Mouse (Mus musculus): ENCODE data around the gene Sec23b. TPM values are rescaled to one million over a fixed set of nuclear protein-coding genes. Genes with fewer than 3 reads are reported as not detected.

Gene Sec23b
- polyA plus RNA-seq (2012; rRNA removed): 84.8 and 90.9 TPM in 2 replicates

DNA sequence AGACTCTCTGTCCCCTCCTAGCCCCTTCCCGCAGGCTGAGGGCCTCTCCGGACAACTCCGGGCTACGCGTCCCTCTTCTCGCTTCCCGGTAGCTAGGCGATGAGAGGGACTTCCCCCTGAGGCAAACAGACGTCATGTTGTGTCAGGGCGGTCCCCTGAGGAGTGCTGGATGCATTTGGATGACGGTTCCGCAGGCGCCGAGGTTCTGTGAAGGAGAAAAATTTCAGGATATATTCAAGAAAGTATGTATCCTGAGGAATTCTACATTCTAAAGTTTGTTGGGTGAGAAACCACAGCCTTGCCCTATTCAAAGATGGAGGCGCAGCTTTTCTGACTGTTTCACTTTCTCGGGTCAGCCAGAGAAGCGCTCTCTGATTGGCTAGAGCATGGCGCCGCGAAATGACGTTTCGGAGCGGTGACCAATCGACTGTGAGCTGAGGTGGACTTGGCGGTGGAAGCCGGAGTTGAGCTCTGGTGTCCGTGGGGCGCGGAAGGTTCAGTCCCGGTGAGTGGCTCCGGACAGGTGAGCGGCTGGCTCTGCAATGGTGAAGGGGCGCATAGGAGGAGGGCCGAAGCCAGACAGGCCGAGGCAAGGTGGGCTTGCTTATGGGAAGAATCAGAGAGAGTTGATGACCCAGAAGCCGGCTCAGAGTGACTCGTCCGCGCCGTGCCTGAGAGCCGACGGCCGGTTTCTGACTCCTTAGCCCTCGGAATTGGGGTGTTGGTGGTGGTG lies at the start of gene Sec23b:
Gene Sec23b, plus strand, starts transcription at position 410 of the 733 bp plus-strand sequence.

DNA sequence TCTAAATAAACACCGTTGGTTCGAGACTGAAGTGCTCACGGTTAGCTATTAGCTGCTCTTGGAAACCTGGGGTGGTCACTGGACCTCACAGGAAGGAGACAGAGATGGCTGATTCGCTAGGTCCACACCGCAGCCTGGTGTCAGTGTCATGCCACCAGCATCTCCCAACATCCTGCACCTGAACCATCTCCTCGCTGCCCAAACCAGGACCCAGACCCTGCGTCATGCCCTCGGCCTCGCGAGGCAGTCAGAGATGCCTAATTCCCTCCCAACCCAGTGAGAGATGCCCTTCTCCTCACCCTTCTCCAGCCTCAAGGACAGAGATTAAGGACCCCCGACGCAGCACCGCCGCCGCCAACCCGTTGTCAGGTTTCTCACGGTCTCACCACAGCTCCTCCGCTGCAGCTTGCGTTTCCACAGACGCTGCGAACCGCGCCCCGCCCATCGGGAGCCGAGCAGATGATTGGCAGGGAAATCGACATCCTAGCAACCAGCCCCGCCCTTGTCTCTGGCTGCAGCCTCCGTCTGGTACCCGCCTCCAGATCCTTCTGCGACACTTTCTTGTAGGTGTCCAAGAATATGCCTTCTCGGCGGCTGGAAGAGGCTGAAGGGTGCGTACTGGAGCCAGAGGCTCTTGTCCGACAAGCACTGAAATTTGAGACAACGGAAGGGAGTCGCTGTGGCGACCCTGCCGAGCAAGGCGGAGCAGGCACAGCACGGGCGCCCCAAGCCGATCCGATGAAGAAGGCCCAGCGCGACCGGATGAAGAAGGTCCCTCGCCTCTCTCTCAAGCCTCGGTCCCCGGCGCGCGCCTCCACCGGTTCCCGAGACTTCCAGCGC lies 28.8 kb upstream of the Sec23b start, which contains the start of the genes Dzank1 and Polr3f:
Gene Dzank1, minus strand, starts transcription at position 434 of the 840 bp plus-strand sequence.
Gene Polr3f, plus strand, starts transcription at position 738 of the 840 bp plus-strand sequence.

DNA sequence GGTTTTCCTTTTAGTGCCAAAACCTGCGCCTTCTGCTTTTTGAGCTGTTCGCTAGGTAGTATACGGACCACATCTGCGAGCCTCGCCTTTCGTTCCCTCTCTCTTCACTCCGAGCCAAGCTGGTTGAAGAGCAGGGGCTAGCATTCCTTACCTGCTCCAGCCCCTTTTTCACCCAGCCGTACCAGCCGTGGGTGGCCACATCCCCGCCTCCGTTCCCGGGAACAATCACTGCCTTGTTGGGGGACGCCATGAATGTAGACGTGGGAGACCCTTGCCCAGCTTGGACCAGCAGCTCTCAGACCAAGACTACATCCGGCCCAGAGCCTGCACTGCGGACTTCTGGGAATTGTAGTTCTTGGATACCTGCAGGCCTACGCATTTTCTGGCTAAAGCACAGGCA lies 5.5 kb upstream of the Sec23b start, which contains the start of gene Rbbp9:
Gene Rbbp9, minus strand, starts transcription at position 341 of the 400 bp plus-strand sequence.

DNA sequence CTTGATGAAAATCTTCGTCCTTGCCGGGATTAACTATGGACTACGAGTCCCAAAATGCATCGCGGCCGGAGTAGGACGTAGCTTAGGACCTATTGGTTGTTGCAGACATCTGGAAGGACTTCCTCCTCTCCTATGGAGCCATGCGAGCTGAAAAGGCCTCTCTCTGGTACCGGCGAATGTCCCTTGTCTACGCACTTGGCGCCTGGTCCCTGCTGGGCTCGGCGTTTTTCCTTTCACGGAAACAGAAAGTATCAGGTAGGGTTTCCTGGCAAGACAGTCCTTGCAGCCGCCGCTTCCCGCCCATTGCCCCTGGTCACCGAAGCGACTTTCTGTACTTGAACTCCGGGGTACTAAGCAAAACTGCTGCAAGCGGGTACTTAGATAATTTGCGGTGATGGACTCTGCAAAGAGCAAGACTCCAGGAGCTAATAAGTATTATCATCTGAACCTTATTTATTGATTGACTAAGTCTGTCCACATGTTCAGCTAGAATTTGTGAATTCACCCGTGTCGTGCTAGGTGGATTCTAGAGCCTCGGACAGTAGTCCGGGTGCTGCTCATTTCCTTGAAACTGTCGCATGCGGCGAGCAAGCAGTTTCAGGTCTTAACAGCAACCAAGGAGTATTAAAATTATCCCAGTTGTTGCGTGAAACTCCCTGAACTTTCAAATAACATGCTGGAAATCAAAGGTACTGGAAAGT lies 38.1 kb downstream of the Sec23b start, which contains the start of gene Smim26:
Gene Smim26, plus strand, starts transcription at position 104 of the 701 bp plus-strand sequence.

DNA sequence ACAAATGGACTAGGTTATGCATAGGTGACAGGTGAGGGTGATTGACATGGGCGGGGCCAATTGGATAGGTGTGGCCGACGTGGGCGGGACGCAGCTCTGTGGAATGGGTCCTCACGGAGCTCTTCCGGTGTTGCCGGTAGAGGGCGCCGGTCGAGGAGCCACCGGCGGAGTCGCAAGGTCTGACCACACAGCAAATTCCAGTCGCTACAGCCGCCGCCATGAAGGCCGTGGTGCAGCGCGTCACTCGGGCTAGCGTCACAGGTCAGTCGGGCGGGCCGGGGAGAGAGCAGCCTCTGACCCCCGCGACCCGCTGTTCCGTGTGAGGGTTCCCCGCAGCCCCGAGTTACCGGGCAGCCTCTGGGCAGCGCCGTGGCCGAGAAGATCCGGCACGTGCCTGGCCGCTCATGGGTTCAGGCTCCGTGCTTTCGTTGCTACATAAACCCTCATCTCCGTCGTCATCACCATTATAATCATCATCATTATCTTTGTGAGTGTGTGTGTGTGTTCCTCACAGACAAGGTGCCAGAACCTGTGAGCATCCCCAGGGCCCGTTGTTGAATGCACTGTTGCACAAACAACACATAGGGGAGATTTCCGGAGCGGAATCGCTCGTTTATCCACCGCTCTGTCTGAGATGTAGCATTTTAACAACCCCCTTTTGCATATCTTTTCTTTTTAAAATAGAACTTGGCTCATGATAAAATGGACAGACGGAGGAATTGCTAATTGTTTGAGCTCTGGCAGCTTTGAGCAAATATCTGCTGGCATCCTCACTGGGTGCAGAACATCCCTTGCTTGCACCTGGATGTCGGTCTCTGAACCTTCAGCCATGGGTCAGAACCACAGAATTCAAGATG lies 44.0 kb downstream of the Sec23b start, which contains the start of gene Dtd1:
Gene Dtd1, plus strand, starts transcription at position 67 of the 857 bp plus-strand sequence.

Other genes with a start within 250 kb of the Sec23b start
- 0.29 and 0.51 TPM in 2 replicates for gene Ovol2, start 224.1 kb upstream of the Sec23b start, polyA plus RNA-seq (2012; rRNA removed)
- gene Kat14, start 187.2 kb upstream of the Sec23b start, polyA plus RNA-seq (2012; rRNA removed): 42.1 and 46.0 TPM in 2 replicates
- gene Pet117, start 187.2 kb upstream of the Sec23b start, polyA plus RNA-seq (2012; rRNA removed): not detected in 2 replicates
- 2.6 and 3.0 TPM in 2 replicates for gene Dzank1, start 28.8 kb upstream of the Sec23b start, polyA plus RNA-seq (2012; rRNA removed)
- 26.1 and 32.4 TPM in 2 replicates for gene Polr3f, start 28.5 kb upstream of the Sec23b start, polyA plus RNA-seq (2012; rRNA removed)
- gene Rbbp9, start 5.4 kb upstream of the Sec23b start, polyA plus RNA-seq (2012; rRNA removed): 28.5 and 40.4 TPM in 2 replicates
- gene Smim26, start 37.8 kb downstream of the Sec23b start, polyA plus RNA-seq (2012; rRNA removed): 29.0 and 35.2 TPM in 2 replicates
- 19.3 and 21.4 TPM in 2 replicates for gene Dtd1, start 43.7 kb downstream of the Sec23b start, polyA plus RNA-seq (2012; rRNA removed)

Measured in central nervous system, embryonic 11.5 days (tissue).